Mouse (Mus musculus) myocyte (in vitro differentiated cells): ENCODE measurements around the gene Hist1h2ab.

Source experiments
- MYOD1 ChIP-seq, 3 experiments: IDR thresholded peaks; one replicate each; pipeline ENCODE4 v1.6.1; 2011; ENCODE audit warnings: control low read depth in 2 of 3, low read depth in 2 of 3, mild to moderate bottlenecking in 2 of 3, moderate library complexity in 1 of 3; ENCODE audit not compliant: insufficient read length in 2 of 3, control insufficient read depth in 1 of 3
- USF1 ChIP-seq: IDR thresholded peaks from one replicate; pipeline ENCODE4 v1.6.1; 2011; ENCODE audit warnings: low read depth, mild to moderate bottlenecking, control low read depth, moderate library complexity

DNA sequence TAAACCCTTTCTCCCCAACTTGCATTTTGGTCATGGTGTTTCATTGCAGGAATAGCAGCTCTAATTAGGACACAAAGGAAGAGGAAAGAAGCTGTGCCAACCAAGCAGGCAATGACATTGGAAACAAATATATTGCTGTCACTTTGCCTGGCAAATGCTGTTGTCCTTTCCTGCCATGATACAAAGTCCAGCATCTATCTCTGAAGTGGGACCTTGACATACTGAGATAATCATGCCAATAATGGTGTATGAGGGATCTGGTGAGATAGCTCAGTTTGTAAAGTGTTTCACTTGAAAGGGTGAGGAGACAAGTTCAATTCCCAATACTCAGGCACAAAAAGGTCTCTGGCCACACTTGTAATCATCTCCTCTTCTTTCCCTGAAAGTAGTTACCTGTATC is 15.8 kb downstream of the Hist1h2ab start:
- TF ChIP-seq MYOD1 (IDR thresholded peaks at IDR 0.05; ENCODE audit: control insufficient read depth in 1 of 3, insufficient read length in 2 of 3, low read depth in 2 of 3) (no peak), USF1 (no peak)
